ENCODE assay signal across 9 mouse cellular contexts in genomic region chr9:45501963-45502641, GRCm38 (mm10).
DNase-seq lines count a peak whose midpoint lies in the region; ATAC-seq and TF ChIP-seq lines count a peak whose summit lies in the region.
"Had no signal": no experiment of that assay in that cellular context is flagged by ENCODE, and none has a peak within 500 bp of the region (broad histone marks: within the 10 kb centered on the region; RNA-seq: fewer than 3 reads in every experiment).

No protein-coding gene starts in this region.

- no peak overlapping the region for H3K9ac ChIP-seq in embryonic facial prominence, embryonic 13.5 days
- H3K9ac ChIP-seq in lung, postnatal 0 days (replicated peaks; ENCODE audit: low read depth), result no peak overlapping the region
- H3K9ac ChIP-seq: hindbrain, embryonic 15.5 days had no signal

- WGBS in embryonic facial prominence, embryonic 13.5 days, result 11% methylated on average over 14 of the region's 14 CpGs
- WGBS in lung, postnatal 0 days, result 18% methylated on average over 14 of the region's 14 CpGs

- 0 out of 2 replicates have a peak overlapping the region, but pooled peaks have one; percentile 3 for H3K4me2 ChIP-seq in embryonic facial prominence, embryonic 13.5 days
- H3K4me2 ChIP-seq in lung, postnatal 0 days (replicated peaks; ENCODE audit: low read depth, low read length), result no peak overlapping the region
- H3K4me2 ChIP-seq: hindbrain, embryonic 15.5 days had no signal

- no peak for ATAC-seq in embryonic facial prominence, embryonic 13.5 days (ENCODE audit: insufficient number of reproducible peaks, insufficient read depth, low FRiP score, low TSS enrichment, low read depth)
- ATAC-seq in lung, postnatal 0 days, result no peak

- no peak overlapping the region for H3K4me3 ChIP-seq in embryonic facial prominence, embryonic 13.5 days
- no peak overlapping the region for H3K4me3 ChIP-seq in lung, postnatal 0 days (ENCODE audit: low read depth, low read length)
- H3K4me3 ChIP-seq: hindbrain, embryonic 15.5 days had no signal

- no peaks in the 10 kb centered on the region for H3K9me3 ChIP-seq in embryonic facial prominence, embryonic 13.5 days
- H3K9me3 ChIP-seq in lung, postnatal 0 days (ENCODE audit: low read length), result no peaks in the 10 kb centered on the region
- H3K9me3 ChIP-seq: hindbrain, embryonic 15.5 days had no signal

- 0 out of 2 replicates have a peak overlapping the region, but pooled peaks have one; percentile 14 for H3K27ac ChIP-seq in embryonic facial prominence, embryonic 13.5 days
- H3K27ac ChIP-seq in lung, postnatal 0 days (ENCODE audit: low read length), result peak overlapping the region; percentile 59; the same call in 1 of the 2 replicates
- H3K27ac ChIP-seq: hindbrain, embryonic 15.5 days; macrophage had no signal

- peaks cover 35% of the 10 kb centered on the region for H3K4me1 ChIP-seq in embryonic facial prominence, embryonic 13.5 days
- H3K4me1 ChIP-seq in lung, postnatal 0 days (ENCODE audit: insufficient read depth, low read depth, low read length), result peaks cover 2% of the 10 kb centered on the region; the same call in 1 of the 2 replicates

- TF ChIP-seq EP300 in lung, postnatal 0 days (IDR thresholded peaks at IDR 0.05), result no peak

- no peak for TF ChIP-seq CTCF in lung, postnatal 0 days (IDR thresholded peaks at IDR 0.05)

- no peaks in the 10 kb centered on the region for H3K27me3 ChIP-seq in embryonic facial prominence, embryonic 13.5 days
- no peaks in the 10 kb centered on the region for H3K27me3 ChIP-seq in lung, postnatal 0 days (replicated peaks; ENCODE audit: insufficient read depth, low read length)
- H3K27me3 ChIP-seq: hindbrain, embryonic 15.5 days had no signal

- H3K36me3 ChIP-seq in embryonic facial prominence, embryonic 13.5 days, result no peaks in the 10 kb centered on the region
- H3K36me3 ChIP-seq in lung, postnatal 0 days (ENCODE audit: insufficient read depth, low read length), result no peaks in the 10 kb centered on the region
- H3K36me3 ChIP-seq: hindbrain, embryonic 15.5 days had no signal

- peak; percentile 22 for DNase-seq in urinary bladder, postnatal 14 days (ENCODE audit: low spot score)
- no peak for DNase-seq in urinary bladder, postnatal 36 days (ENCODE audit: low spot score in 2 of 2)
- peak; percentile 44 for DNase-seq in lung, postnatal 0 days (ENCODE audit: low spot score)
- DNase-seq in left cerebral cortex, adult 11 months (ENCODE audit: low spot score), result no peak
- DNase-seq in right cerebral cortex, postnatal 10 days (ENCODE audit: low spot score in 2 of 2), result no peak
- DNase-seq in urinary bladder, postnatal 25 days (ENCODE audit: low spot score), result no peak

Comparison
In these comparisons a context has a peak if more than half of its experiments do, and no peak if none do; other contexts are left out.
1. DNase-seq: peak in urinary bladder, postnatal 14 days (single experiment) and lung, postnatal 0 days (single experiment); none in urinary bladder, postnatal 36 days (0 of 2), left cerebral cortex, adult 11 months (single experiment), right cerebral cortex, postnatal 10 days (0 of 2) and urinary bladder, postnatal 25 days (single experiment).